Mouse (Mus musculus) yolk sac, embryonic 10.5 days (tissue): Measurements from ENCODE around the gene Spx.

ENCODE experiments used
- DNase-seq: peaks from one replicate; pipeline ENCODE4 v3.0.0-alpha.2; 2017; ENCODE audit warnings: low spot score

Spx gene

DNA sequence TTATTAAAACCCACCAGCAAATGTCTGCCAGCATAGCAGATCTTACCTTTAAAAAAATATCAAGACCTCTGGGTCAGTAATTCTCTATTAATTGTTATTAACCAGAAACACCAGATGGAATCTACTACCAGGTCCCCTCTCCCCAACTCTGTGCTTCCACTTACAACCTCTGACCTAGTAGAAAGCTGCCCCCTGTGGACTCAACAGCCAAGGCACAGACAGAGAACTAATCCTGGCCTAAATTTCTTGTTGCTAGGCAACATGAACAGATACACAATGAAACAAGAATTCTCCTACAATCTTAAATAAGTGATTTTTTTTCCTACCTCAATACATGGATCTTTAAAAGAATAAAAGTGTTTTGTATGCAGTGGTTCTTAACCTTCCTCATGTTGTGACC lies 15.8 kb downstream of the Spx start:
- no peak for DNase-seq

DNA sequence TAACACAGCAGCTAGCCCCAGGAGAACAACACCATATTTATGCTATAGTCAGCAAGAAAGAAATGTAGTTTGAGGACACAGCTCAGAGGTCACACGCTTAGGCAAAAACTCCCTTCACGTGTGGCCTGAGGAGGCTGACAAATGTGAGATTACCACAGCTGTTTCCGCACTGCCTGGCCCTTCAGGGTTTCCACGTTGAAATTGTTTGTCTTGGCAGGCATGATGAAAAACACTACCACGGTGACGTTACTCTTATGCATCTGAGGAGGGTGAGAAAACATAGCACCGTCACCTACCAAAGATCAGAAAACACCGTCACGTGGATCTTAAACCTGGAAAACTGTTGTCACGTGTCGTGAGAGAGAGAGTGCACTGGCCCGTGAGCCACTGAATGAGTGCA lies 38.1 kb downstream of the Spx start:
- DNase-seq = no peak

DNA sequence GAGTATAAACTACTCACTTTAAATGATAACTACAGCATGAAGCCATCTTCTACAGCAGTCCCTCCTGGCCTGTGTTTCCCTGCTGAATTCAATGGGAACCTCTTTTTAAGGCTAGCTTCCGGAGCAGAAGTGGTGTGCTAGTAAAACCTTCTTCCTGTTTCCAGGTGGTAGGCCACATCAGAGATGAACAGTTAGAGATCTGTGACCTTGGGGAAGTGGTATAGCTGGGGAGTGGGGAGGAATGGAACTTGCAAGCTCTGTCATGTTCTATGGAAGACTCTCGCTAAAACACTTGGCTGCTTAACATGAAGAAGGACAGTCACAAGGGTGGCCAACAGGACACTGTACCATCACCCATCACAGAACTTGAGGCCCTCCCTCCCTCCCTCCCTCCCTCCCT lies 40.1 kb downstream of the Spx start:
- no peak for DNase-seq

DNA sequence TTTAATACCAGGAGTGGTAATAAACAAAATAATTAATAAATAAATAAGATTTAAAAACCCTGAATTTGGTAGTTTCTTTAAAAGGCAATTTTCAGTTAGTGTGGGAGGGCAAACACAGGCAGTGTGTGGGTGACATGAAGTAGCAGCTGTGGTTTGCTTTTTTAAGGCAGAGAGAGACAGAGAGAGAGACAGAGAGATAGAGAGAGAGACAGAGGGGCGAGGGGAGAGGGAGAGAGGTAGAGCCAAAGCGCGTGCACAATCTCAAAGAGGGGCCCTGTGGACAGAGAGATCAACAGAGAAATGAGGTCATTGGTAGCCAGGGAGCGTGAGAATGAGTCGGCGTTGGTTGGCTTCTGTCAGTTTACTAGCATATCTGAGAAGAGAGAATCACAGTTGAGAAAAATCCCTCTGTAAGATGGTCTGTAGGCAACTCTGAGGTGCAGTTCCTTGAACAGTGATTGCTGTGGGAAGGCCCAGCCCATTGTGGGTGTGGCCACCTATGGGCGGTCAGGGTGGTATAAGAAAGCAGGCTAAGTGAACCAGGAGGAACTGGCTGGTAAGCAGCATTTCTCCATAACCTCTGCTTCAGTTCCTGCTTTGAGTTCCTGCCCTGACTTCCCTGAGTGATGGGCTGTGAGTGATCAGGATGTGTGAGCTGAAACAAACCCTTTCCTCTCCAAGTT lies 42.2 kb downstream of the Spx start:
- no peak for DNase-seq

DNA sequence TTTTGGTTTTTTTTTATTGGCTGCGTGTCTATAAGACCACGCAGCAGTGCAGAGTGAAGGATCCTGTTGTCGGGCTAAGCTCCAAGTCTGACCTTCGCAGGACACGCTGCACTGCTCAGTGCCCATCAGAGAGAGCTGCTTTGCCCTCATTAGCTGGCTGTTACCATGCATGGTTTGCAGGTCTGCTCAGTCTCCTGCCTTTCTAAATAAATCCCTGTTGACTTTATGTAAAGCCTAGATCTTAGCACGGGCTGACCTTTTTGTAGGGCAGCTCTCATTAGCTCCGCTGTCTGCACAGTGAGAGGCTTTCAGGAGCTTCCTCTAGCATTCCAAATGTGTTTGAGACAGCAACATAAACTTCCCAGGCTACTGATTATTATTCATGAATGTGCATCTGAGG lies 44.8 kb downstream of the Spx start:
- peak; percentile 34 for DNase-seq

DNA sequence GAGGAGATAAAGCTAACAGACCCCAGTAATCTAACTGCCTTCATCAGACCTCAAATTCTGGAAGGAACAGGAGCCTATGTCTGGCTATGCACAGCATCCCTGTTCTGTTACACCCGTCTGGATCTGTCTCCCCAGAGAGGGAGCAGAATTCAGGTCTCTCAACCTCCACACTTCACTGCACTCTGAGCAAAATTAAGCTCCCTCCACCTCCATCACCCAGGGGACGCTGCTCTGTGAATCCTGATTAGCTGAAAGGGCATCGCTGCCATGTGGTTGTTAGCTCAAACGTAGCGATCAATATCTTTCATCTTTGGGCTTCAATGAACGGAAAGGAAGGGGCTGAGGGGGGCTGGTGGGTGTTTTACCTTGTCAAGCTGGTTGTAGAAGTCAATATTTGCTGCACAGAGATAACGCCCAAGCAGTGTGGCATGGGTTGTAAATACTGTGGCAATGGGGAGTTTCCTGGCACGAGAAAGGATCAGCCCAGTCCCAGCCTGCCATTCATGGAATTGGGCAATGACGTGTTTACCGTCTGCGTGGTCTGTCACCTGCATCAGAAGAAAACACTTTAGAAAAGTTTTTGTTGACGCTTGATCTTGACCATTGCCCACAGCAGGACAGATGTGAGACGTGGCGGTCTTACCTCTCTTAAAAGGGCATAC lies 45.9 kb downstream of the Spx start:
- no peak for DNase-seq

DNA sequence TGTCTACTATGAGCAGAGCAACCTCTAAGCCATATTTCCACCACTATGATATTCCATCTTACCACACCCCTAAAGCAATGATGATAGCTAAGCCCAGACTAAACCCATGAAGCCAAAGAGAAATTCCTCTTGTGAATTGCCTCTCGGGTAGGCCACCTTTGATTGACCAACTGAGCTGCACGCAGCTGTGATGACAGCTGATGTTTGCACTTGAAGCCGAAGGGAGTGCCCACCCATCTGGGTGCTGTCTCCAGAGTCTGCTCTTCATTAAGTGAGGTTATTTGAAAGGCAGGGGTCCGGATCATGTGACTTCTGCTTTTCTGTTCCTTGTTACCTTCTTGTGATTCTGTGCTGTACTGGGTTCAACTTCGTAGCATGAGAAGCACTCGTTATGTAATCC lies 49.0 kb downstream of the Spx start:
- no peak for DNase-seq
